Mouse (Mus musculus) CH12.LX (cell line): Measurements from ENCODE around the gene Rest. TPM values are rescaled to one million over a fixed set of nuclear protein-coding genes. Genes with fewer than 3 reads are reported as not detected.

Source experiments
- DNase-seq: peaks from one replicate; pipeline ENCODE4 v3.0.0-alpha.2; 2013; ENCODE audit errors: extremely low read depth
- H3K27ac ChIP-seq: 2 replicates; pipeline ENCODE4 v1.5.1; 2012; ENCODE audit warnings: low read depth, mild to moderate bottlenecking, control low read depth, moderate library complexity; ENCODE audit not compliant: insufficient read depth
- H3K27me3 ChIP-seq: replicated peaks from 2 replicates; pipeline ENCODE3; 2012; ENCODE audit warnings: inconsistent platforms
- H3K36me3 ChIP-seq, 2 experiments: replicated peaks in 1 of 2; 2 replicates each; pipeline versions ENCODE3 to v1.6.1; 2012; ENCODE audit warnings: inconsistent platforms in 1 of 2, low read length in 1 of 2, mild to moderate bottlenecking in 1 of 2, mixed read lengths in 1 of 2, moderate library complexity in 1 of 2; ENCODE audit not compliant: control insufficient read depth in 1 of 2, insufficient read depth in 1 of 2
- H3K4me1 ChIP-seq, 2 experiments: 2 replicates each; pipeline ENCODE4 v1.6.1; 2012; ENCODE audit warnings: inconsistent platforms in 1 of 2, moderate library complexity in 1 of 2; ENCODE audit not compliant: insufficient read depth in 2 of 2, control insufficient read depth in 1 of 2
- H3K4me2 ChIP-seq: 2 replicates; pipeline ENCODE4 v1.6.1; 2012; ENCODE audit warnings: low read depth, mild to moderate bottlenecking, control low read depth; ENCODE audit not compliant: poor library complexity, insufficient read depth, severe bottlenecking
- H3K4me3 ChIP-seq, 3 experiments: fragments of 150-350 bp in 1 of 3; sonication (generic) in 1 of 3; replicated peaks in 1 of 3; 2 replicates each; pipeline versions ENCODE3 to v1.5.1; 2011 to 2012; ENCODE audit warnings: low read depth in 2 of 3, low read length in 2 of 3, mild to moderate bottlenecking in 2 of 3, moderate library complexity in 2 of 3, control low read depth in 1 of 3, improper control_type of control experiment in 1 of 3, inconsistent platforms in 1 of 3, mixed read lengths in 1 of 3; ENCODE audit not compliant: poor library complexity in 1 of 3
- H3K79me2 ChIP-seq: replicated peaks from 2 replicates; pipeline ENCODE4 v1.6.1; 2012; ENCODE audit warnings: mild to moderate bottlenecking, moderate library complexity; ENCODE audit not compliant: control insufficient read depth, poor library complexity, insufficient read depth, severe bottlenecking; ENCODE audit errors: extremely low read depth
- H3K9ac ChIP-seq: 2 replicates; pipeline ENCODE4 v1.6.1; 2012; ENCODE audit warnings: low read depth, mild to moderate bottlenecking, control low read depth, moderate library complexity; ENCODE audit not compliant: insufficient read depth
- H3K9me3 ChIP-seq: replicated peaks from 2 replicates; pipeline ENCODE3; 2012; ENCODE audit warnings: low read length, inconsistent platforms, mixed read lengths
- BHLHE40 ChIP-seq: IDR thresholded peaks from 2 replicates; pipeline ENCODE4 v1.6.1; 2011; ENCODE audit warnings: mild to moderate bottlenecking, low read depth, low read length, improper control_type of control experiment
- E2F4 ChIP-seq: IDR thresholded peaks from 2 replicates; pipeline ENCODE4 v1.6.1; 2011; ENCODE audit warnings: low read depth, low read length, improper control_type of control experiment; ENCODE audit not compliant: insufficient replicate concordance
- JUN ChIP-seq: IDR thresholded peaks from 2 replicates; pipeline ENCODE4 v1.6.1; 2011; ENCODE audit warnings: low read depth, mild to moderate bottlenecking, low read length, improper control_type of control experiment, moderate library complexity; ENCODE audit not compliant: insufficient read depth
- TBP ChIP-seq: conservative IDR thresholded peaks from 2 replicates; pipeline ENCODE4 v1.6.1; 2011; ENCODE audit warnings: low read depth, low read length, improper control_type of control experiment
- UBTF ChIP-seq: IDR thresholded peaks from 2 replicates; pipeline ENCODE4 v1.6.1; 2012; ENCODE audit warnings: low read depth, mild to moderate bottlenecking, inconsistent platforms, low read length, improper control_type of control experiment, moderate library complexity
- ZKSCAN1 ChIP-seq: IDR thresholded peaks from 2 replicates; pipeline ENCODE4 v1.6.1; 2012; ENCODE audit warnings: low read depth, inconsistent platforms, low read length, improper control_type of control experiment, borderline replicate concordance
- ZMIZ1 ChIP-seq: IDR thresholded peaks from 2 replicates; pipeline ENCODE4 v1.6.1; 2012; ENCODE audit warnings: low read depth, mild to moderate bottlenecking, inconsistent platforms, low read length, improper control_type of control experiment
- dilution Hi-C: fragments of 300-500 bp; cut with MboI; formaldehyde crosslinking; loops from 2 replicates; pipeline ENCODE4 v1.14.3; 2020; ENCODE audit warnings: low sequenced_read_pairs; ENCODE audit not compliant: extremely low pct_unique_long_range_greater_than_20kb, extremely low pct_ligation_motif_present
- in situ Hi-C: fragments of 300-500 bp; cut with MboI; formaldehyde crosslinking; loops from 3 replicates; pipeline ENCODE4 v1.14.3; 2019; ENCODE audit warnings: low sequenced_read_pairs, low pct_ligation_motif_present, low pct_unique_long_range_greater_than_20kb, mixed read lengths
- polyA plus RNA-seq: library from polyadenylated mRNA; unstranded; fragments of >175 nt; gene quantifications from 2 replicates; pipeline ENCODE4 v1.2.1, GENCODE M21; 2012; ENCODE audit warnings: low read depth; ENCODE audit not compliant: insufficient read length
- total RNA-seq, 2 experiments: library from RNA; depleted of rRNA; stranded (reverse); fragments of 300-350 nt in 1 of 2; fragments of >200 nt in 1 of 2; gene quantifications; 2 replicates each; pipeline ENCODE4 v1.2.3; 2012 to 2014

The Rest gene
- total and polyA plus RNA-seq, 3 experiments, result 7.8 to 16.8 (median 15.9) TPM

DNA sequence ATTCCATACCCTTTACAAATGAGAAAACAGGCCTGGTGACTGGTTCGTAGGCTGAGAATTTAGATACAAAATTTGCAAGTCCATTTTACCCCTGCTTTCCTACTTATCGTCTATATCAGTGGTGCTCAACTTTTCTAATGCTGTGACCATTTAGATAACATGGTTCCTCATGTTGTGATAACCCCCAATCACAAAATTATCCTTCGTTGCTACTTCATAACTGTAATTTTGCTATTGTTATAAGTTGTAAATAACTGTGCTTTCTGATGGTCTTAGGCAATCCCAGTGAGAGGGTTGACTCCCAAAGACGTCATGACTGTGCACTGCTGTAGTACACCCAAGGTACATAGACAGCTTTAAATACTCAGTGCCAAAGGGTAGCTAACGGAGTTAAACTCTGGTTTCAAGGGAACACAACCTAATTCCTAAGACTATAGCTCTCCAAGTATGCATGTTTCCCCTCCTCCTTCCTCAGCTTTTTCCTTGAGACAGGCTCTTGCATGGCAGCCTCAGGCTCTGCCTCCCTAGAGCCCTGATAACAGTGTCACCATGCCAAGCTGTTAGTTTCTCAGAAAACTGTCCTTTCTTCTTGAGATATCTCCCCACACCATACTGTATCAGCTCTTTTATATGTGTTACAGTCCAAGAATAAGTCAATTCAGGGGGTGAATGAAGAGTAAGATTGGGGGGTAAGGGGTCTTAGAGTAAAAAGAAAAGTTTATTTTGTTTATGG lies 42.7 kb downstream of the Rest start:
- in situ Hi-C loops, result no loop called here
- H3K4me2 ChIP-seq, result peak overlapping the region; percentile 88
- DNase-seq, result no peak
- no peaks in the 10 kb centered on the region for H3K9me3 ChIP-seq
- peaks cover 7 to 44% of the 10 kb centered on the region in 2 experiments for H3K4me1 ChIP-seq
- TF ChIP-seq E2F4, result no peak
- TF ChIP-seq, all 38 proteins: peak for 0
- peaks cover 61% of the 10 kb centered on the region for H3K79me2 ChIP-seq
- H3K36me3 ChIP-seq, result peaks cover 21 to 46% of the 10 kb centered on the region in 2 experiments
- H3K4me3 ChIP-seq, result peak overlapping the region; percentile 93 to 96 (median 96)
- H3K9ac ChIP-seq, result peak overlapping the region; percentile 80
- no peaks in the 10 kb centered on the region for H3K27me3 ChIP-seq
- dilution Hi-C loops, result no loop called here
- H3K27ac ChIP-seq, result no peak overlapping the region

DNA sequence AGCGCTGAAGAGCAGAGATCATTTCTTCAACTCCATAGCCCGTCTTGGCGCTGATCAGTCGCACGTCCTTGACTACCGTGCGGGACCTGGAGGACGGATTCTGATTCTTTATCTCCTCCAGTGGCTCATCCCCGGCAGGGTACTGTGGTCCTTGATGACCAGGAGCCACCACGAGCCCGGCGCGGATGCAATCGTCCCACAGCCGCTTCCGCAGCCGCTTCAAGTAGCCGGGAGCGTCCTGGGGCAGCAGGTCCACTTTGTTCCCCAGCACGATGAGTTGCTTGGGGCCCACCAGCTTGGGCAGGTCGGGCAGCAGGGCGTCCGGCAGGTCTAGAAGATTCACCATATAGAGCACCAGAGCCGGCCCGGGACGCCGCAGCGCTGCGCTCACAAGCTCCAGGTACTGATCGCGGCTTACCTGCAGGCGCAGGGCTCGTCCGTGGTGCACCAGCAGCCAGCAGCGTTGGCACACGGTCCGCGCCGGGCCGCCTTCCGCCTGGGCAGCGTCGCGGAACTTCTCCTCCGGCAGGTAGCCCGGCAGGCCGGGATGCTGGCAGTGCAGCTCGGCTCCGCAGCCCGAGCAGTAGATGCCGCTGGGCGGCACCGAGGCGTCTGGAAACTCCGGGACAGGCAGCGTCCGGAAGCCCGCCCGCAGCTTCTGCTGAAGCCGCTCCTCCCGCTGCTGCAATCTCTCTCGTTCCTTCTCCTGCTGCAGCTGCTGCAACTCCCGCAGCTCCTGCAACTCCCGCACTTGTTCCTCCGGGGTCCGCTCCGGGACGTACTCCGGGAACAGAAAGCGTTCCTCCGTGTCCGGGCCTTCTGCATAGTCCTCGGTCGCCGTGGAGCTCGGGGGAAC lies 44.0 kb downstream of the Rest start:
- H3K9me3 ChIP-seq, result no peaks in the 10 kb centered on the region
- H3K27me3 ChIP-seq, result no peaks in the 10 kb centered on the region
- in situ Hi-C loops (no loop called here), dilution Hi-C loops (no loop called here)
- H3K36me3 ChIP-seq, result peaks cover 27 to 50% of the 10 kb centered on the region in 2 experiments
- peak; percentile 38 for DNase-seq
- TF ChIP-seq JUN (no peak), ZMIZ1 (0 out of 2 replicates have a peak, but pooled peaks have one; percentile 4), UBTF (peak; percentile 92), TBP (no peak), ZKSCAN1 (no peak), BHLHE40 (no peak)
- H3K27ac ChIP-seq, result no peak overlapping the region
- H3K9ac ChIP-seq, result peak overlapping the region; percentile 80
- H3K79me2 ChIP-seq, result peaks cover 72% of the 10 kb centered on the region
- peaks cover 7 to 44% of the 10 kb centered on the region in 2 experiments for H3K4me1 ChIP-seq
- H3K4me3 ChIP-seq, result peak overlapping the region; percentile 93 to 96 (median 96)
- peak overlapping the region; percentile 88 for H3K4me2 ChIP-seq
